Mouse (Mus musculus): Measurements from ENCODE around the gene Ascl3.
A peak's percentile ranks its signal among the peaks of the same experiment; 100 is the strongest.

The Ascl3 gene

DNA sequence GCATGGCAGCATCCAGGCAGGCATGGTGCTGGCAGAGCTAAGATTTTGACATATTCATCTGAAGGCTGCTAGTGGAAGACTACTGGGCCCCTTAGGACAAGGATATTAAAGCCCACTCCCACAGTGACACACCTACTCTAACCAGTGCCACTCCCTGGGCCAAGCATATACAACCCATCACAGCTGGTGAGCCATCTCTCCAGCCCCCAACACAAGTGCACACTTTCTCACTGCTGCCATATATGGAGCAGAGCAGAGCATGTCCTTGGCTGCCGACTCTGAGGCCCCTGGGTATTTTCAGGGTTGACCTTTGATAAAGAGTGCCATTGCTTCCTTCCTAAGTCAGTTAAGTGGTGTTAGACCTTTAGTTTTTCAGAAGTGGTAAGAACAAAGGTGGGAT is 21.5 kb downstream of the Ascl3 start:
- DNase-seq (ENCODE audit: low spot score) = no peak

DNA sequence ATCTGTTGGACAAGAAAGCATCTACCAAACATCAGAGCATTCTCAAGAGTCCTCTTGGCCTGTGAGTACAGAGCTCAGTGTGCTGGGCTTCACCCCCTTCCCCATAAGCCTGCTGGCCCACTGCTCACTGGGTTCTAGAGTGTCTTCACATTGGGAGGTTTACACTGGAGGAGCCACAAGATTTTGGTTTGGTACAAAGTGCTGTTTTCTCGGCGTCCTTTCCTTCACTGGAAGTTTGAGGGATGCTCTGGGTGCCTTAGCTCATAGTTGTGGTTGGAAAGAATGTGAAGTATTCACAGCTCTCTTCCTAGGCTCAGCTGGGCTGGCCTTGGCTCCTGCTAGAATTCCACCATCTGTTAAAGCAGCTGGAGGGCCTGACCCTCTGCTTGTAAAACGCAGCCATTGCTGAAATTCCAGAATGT is 22.6 kb downstream of the Ascl3 start:
- peak; percentile 24 for DNase-seq (ENCODE audit: low spot score)

DNA sequence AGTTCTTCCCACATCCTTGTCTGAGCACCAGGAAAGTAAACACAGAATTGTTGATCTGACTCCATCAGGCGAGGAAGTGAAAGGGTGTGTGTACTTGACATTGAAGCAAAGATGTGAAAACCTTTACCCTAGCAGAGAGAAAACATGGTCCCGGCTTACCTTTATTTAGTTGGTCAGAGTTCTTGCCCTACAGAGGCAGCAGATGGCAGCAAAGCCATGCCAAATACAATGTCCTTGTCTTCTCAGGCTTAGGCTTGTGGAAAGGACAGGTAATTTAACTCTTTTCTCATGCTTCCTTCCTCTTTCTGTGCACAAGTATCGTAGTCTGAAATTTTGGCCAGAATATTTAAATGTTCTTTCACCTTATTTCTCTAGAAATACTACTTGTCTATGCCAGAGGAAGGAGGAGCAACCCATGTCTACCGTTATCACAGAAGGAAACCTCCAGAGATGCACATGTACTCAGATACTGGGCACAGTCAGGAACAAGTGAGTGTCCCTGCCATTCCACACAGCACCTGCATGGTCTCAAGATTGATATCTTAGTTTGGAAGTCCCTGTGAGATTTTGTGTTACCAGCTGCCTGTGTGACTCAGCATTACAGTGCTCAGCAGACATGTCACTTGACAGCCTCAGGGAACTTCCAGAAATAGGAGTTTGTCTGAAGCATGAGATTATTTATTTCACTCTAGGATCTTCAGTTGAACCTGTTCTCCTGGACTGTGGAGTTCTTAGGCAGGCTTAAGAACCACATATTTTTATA is 24.3 kb downstream of the Ascl3 start:
- DNase-seq (ENCODE audit: low spot score) = peak; percentile 74

DNA sequence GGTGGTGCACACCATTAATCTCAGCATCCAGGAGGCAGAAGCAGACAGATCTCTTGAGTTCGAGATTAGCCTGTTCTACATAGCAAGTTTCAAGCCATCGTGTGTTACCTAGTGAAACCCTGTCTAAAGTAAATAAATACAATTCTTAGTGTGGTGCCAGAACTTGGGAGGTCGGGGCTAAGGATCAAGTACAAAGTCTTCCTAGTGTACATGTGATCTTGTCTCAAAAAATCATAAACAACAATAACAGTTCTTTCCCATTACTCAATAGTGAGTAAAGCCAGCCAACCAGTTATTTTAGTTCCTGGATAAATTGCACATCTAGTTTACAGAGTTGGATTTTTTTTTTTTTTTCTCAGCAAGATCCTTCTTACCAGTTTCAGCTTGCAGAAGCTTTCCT is 27.1 kb downstream of the Ascl3 start:
- no peak for DNase-seq (ENCODE audit: low spot score)

GRCm38 (mm10) chr7:109704016-109704377 is 27.5 kb downstream of the Ascl3 start:
- no peak for DNase-seq (ENCODE audit: low spot score)

DNA sequence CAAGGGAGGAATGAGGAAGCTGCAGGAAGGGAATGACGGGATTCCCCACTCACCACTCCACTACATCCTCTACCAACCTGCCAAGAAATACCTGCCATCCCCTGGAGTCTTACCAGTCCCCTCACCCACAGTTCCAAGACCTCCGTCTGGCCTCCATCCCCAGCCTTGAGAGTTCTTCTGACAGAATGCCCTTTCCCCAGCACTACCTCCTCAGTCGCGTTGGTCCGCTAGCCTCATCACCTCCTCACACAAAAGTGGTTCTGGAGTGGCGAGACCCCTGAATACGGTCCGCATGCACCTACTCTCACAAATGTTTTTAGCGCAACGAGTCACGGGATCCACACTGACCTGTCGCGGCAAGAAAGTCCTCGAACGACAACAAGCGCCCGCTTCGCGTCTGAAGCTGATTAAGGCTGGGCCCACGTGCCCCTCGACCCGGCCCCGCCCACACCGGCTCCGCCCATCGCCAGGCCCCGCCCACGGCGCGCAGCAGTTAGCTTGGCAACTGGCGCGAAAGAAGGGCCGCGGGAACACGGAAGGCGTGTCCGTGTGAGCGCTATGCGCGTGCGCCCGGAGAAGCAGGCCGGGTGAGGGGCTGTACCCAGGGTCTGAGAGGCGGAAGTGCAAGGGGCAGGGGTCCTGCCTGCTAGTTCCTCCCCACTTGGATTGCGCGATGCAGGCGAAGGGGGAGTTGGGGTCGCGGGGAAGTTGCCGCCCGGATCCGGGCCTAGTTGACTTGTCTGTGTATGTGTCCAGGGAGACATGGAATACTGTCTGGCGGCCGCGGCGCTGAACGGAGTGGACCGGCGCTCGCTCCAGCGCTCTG is 28.1 kb downstream of the Ascl3 start, which contains the start of the genes St5 and Akip1:
St5 (minus strand) TSS at position 416 of the 826 bp plus-strand sequence.
Akip1 (plus strand) TSS at position 501 of the 826 bp plus-strand sequence.
- DNase-seq (ENCODE audit: low spot score) = peak; percentile 97

DNA sequence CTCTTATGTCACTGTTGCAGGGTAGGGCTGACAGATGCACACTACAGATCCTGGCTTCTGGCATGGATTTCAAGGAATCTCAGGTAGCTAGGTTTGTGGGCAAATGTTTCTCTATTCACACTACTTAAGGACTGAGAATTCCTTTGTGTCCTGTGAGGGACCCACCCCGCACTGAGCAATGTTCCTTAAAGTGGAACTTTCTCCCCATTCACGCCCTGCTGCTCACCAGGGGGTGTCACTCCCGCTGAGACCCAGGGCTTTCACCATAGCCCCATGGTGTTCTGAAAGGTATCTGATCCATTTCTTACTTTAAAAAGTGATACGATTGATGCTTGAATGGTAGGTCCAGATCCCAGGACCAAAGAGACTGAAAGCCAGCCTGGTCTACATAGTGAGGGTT is 28.8 kb downstream of the Ascl3 start:
- DNase-seq (ENCODE audit: low spot score) = no peak

DNA sequence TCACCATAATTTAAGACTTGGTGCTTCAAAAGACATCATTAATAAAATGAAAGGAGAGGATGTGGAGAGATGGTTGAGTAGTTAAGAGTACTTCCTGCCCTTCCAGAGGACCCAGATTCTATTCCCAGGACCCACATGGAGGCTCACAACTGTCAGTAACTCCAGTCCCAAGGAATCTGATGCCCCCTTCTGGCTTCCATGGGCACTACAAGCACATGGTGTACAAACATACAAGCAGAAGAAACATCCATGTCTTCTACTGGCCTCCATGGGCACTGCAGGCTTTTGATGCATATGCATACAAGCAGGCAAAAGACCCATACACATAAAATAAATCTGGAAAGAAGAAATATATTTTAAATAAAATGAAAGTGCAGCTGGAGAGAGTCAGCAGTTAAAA is 31.3 kb downstream of the Ascl3 start:
- no peak for DNase-seq (ENCODE audit: low spot score)

DNA sequence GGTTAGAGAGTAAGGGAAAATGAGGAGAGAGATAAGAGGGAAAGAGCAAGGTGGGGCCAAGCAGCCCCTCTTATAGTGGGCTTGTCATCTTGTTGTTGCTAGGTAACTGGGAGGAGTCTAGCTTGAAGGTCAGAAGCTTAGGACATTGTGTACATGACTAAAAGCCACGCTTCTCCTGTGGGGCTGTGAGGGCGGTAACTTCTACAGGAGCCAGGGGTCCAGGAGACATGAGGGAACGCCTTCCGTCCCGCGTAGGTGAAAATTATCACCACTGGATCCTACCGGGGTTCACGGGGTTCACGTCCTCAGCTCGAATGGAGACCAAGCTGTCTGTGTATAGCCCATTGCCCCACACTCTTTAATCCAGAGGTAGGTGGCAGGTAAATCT is 36.2 kb downstream of the Ascl3 start:
- no peak for DNase-seq (ENCODE audit: low spot score)

- no peak for DNase-seq (ENCODE audit: low spot score)
These were observed 36.8 kb downstream of the Ascl3 start for GRCm38 (mm10) chr7:109694576-109695338.

- DNase-seq (ENCODE audit: low spot score) = no peak
These were observed 40.6 kb downstream of the Ascl3 start for GRCm38 (mm10) chr7:109690961-109691360.

DNA sequence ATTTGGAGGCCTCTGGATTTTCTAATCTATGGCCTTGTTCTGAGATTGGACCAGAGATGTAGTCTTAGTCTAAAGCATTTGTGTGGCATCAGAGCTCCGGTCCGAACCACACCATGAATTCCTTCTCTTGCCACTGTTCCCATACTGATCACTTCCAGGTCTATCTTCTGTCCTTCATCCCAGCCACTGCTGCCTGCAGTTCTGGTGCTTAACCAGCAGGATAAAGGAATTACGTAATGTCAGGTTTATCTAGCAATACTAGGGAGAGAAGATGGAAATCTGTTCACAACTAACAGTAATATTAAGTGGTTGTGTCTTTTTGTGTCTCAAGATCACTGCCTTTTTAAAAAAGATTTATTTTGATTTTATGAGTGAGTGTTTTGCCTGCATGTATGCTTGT is 41.4 kb downstream of the Ascl3 start:
- no peak for DNase-seq (ENCODE audit: low spot score)

DNA sequence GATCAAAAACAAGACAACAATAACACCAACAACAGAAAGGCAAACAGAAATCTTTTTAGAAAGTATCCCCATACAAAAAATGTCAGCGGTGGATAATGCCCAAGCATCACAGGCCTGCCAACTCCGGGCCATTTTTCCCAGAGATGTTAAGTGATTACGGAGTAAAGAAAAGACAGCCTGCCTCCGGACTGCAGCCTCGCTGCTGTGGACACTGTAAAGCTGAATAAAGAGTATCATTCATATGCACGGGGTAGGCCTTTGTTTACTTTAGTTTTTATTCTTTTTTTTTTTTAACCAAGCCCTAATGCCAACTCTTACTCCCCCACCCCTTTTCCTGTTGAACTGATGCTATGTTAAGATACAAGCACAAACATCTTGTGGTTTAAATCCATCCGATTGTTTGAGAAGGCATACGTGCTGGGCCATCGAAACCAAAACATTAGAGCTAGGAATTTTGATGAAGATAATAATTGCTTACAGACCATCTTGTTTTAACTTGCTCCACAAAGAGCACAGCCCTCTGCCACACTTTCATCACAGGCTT is 44.9 kb downstream of the Ascl3 start:
- DNase-seq (ENCODE audit: low spot score) = no peak

GRCm38 (mm10) chr7:109680879-109681278 is 50.6 kb downstream of the Ascl3 start:
- no peak for DNase-seq (ENCODE audit: low spot score)

- DNase-seq (ENCODE audit: low spot score) = no peak
These were observed 51.2 kb downstream of the Ascl3 start for GRCm38 (mm10) chr7:109680284-109680683.
